Mouse (Mus musculus): ENCODE data around the gene Shisal1. TPM values are rescaled to one million over a fixed set of nuclear protein-coding genes. Genes with fewer than 3 reads are reported as not detected.

Gene Shisal1
- polyA plus RNA-seq, 1 experiment from 2014 or later, result 0.51 TPM

- H3K9me3 ChIP-seq (replicated peaks), result no peaks in the 10 kb centered on the region
- ATAC-seq (ENCODE audit: insufficient number of reproducible peaks, low FRiP score), result no peak
- H3K4me1 ChIP-seq (replicated peaks), result peaks cover 18% of the 10 kb centered on the region
- no peak overlapping the region for H3K27ac ChIP-seq (ENCODE audit: poor library complexity, severe bottlenecking)
- no peak overlapping the region for H3K9ac ChIP-seq
- H3K36me3 ChIP-seq, result no peaks in the 10 kb centered on the region
- H3K4me2 ChIP-seq, result no peak overlapping the region
- H3K27me3 ChIP-seq (replicated peaks), result peaks cover 41% of the 10 kb centered on the region
- 90% methylated on average over 5 of the region's 5 CpGs for WGBS
- H3K4me3 ChIP-seq, result no peak overlapping the region
Observed at GRCm38 (mm10) chr15:84425733-84426132, 21.2 kb downstream of the Shisal1 start.

DNA sequence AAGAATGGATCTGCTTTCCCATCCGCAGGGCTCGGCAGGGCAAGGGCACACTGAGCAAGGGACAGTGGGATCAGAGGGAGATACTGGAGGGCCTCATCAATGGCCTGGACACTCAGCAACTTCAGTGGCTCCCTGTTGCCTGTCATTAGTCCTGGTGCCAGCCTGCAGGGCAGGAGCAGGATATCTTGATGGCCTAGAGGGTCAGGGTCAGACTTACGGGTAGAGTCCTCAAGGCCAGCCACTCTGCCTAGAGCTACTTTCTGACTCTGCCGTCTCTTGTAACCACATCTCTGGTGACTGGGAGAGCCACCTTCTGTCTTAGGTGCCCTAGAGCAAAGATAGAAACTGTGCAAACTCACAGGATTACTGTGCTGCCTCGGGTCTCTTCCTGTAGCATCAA lies 23.1 kb downstream of the Shisal1 start:
- Histone ChIP-seq H3K9ac (no peak overlapping the region), H3K9me3 (replicated peaks) (no peaks in the 10 kb centered on the region), H3K4me1 (replicated peaks) (peaks cover 12% of the 10 kb centered on the region), H3K27ac (ENCODE audit: poor library complexity, severe bottlenecking) (no peak overlapping the region), H3K36me3 (no peaks in the 10 kb centered on the region), H3K4me3 (no peak overlapping the region), H3K27me3 (replicated peaks) (peaks cover 58% of the 10 kb centered on the region), H3K4me2 (no peak overlapping the region)
- WGBS, result 56% methylated on average over 5 of the region's 5 CpGs
- ATAC-seq (ENCODE audit: insufficient number of reproducible peaks, low FRiP score), result no peak

DNA sequence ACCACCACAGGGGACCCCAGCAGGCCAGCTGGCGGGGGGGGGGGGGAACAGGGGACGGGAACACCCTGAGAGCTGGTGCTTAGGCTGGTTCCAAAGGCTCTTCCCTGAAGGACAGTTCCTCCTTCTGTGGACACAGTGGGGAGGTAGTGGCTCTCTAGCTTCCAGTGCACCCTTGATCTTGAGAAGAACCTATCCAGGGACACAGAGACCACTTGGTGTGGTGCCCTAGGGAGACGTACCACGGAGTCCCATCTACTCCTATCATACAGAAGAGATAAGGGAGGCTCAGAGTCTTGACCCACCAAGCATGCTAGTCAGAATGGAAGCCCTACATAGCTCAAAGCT lies 28.7 kb downstream of the Shisal1 start:
- H3K4me3 ChIP-seq, result no peak overlapping the region
- no peaks in the 10 kb centered on the region for H3K36me3 ChIP-seq
- ATAC-seq (ENCODE audit: insufficient number of reproducible peaks, low FRiP score), result no peak
- H3K27me3 ChIP-seq (replicated peaks), result peaks cover 54% of the 10 kb centered on the region
- no peak overlapping the region for H3K27ac ChIP-seq (ENCODE audit: poor library complexity, severe bottlenecking)
- H3K9me3 ChIP-seq (replicated peaks), result no peaks in the 10 kb centered on the region; the same call in 1 of the 2 replicates
- 27% methylated on average over 4 of the region's 4 CpGs for WGBS
- no peak overlapping the region for H3K4me2 ChIP-seq
- H3K9ac ChIP-seq, result no peak overlapping the region
- 0 out of 2 replicates have a peak, but pooled peaks cover 9% of the 10 kb centered on the region for H3K4me1 ChIP-seq (replicated peaks)

DNA sequence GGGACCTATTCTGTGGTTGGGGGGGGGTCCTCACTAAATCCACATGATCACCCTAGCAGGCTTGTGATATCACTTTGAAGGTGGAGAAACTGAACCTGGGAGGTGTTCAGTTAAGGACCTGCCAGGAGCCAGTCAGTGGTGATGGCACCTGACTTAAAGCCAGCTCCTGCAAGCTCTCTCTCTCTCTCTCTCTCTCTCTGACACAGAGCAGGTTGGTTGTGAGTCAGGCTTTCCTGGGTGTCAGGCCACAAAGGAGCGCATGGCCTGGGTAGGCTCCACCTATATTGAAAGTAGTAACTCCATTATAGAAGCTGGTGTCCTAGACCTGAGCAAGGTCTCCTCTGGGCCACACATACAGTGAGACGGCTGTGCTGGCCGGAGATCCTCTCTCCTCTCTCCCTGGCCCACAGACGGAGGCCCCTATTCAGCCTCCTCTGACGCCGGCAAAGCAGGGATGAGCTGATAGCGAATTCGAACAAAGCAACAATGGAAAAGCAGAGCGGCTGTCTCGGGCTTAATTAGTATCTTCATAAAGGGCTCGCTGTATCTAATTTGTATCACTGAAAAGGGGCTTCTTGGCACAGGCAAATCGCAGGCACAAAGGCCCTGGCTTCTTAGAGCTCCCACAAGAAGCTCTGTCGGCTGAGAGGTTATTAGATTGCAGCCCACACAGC lies 29.2 kb downstream of the Shisal1 start:
- 0 out of 2 replicates have a peak, but pooled peaks cover 10% of the 10 kb centered on the region for H3K4me1 ChIP-seq (replicated peaks)
- no peak for ATAC-seq (ENCODE audit: insufficient number of reproducible peaks, low FRiP score)
- H3K9ac ChIP-seq, result no peak overlapping the region
- H3K27ac ChIP-seq (ENCODE audit: poor library complexity, severe bottlenecking), result no peak overlapping the region
- H3K36me3 ChIP-seq, result no peaks in the 10 kb centered on the region
- H3K4me3 ChIP-seq, result no peak overlapping the region
- 32% methylated on average over 13 of the region's 13 CpGs for WGBS
- H3K27me3 ChIP-seq (replicated peaks), result peaks cover 58% of the 10 kb centered on the region
- H3K9me3 ChIP-seq (replicated peaks), result no peaks in the 10 kb centered on the region; the same call in 1 of the 2 replicates
- no peak overlapping the region for H3K4me2 ChIP-seq

DNA sequence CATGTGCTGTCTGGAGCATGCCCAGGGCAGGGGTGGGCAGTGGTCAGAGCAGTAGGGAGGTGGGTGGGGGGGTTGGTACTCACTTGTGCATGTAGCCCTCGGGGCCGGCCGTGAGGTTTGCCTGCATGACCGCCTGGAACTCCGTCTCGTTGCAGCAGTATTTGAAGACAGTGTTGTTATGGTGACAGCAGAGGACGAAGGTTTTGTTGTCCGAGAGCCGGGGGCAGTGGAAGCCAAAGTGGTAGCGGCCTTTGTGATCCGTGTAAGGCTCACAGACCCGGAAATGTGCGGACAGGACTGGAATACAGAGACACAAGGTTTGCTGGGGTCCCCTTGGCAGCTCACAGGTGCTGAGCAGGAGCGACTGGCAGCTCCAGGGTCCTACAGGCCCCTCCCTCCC lies 29.9 kb downstream of the Shisal1 start:
- 75% methylated on average over 14 of the region's 14 CpGs for WGBS
- H3K27me3 ChIP-seq (replicated peaks), result peaks cover 57% of the 10 kb centered on the region
- H3K4me2 ChIP-seq, result no peak overlapping the region
- no peak overlapping the region for H3K9ac ChIP-seq
- 0 out of 2 replicates have a peak, but pooled peaks cover 15% of the 10 kb centered on the region for H3K4me1 ChIP-seq (replicated peaks)
- no peaks in the 10 kb centered on the region; the same call in 1 of the 2 replicates for H3K9me3 ChIP-seq (replicated peaks)
- H3K27ac ChIP-seq (ENCODE audit: poor library complexity, severe bottlenecking), result no peak overlapping the region
- no peak overlapping the region for H3K4me3 ChIP-seq
- ATAC-seq (ENCODE audit: insufficient number of reproducible peaks, low FRiP score), result no peak
- H3K36me3 ChIP-seq, result no peaks in the 10 kb centered on the region

DNA sequence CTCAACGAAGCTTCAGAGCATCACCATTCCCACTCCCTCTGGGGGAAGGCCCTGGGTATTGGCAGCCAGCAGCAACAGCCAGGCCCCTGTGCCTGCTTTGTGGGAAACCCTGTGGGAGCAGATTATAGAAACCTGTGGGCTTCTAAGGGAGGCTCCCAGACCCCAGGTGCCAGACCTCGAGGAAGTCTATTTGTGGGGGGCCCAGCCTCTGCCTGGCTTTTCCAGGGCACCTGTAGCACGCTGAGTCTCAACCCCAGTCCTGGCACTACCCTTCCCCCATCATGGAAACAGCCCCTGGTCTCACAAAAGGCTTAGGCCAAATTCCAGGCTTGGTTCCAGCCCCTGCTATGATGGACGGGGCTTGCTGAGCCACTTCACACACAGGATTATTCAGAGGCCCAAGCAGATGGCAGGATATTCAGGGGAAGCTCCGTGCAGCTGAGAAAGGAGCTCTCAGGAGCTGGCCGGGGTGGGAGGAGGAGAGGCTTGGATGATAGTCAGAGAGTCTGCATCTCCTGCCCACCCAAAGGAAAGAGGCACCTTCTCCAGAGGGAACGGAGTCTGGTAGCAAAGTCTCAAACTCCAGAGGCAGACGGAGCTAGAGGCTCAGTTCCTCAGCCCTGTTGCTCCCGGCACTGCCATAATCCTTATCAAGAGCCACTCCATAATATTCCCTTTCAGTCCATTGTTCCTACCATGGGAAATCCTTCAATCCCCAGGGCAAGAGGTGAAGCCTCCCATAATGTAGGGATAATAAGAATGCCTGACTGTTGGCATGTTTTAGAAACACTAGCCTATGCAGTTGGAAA lies 32.7 kb downstream of the Shisal1 start:
- 32% methylated on average over 9 of the region's 9 CpGs for WGBS
- H3K4me2 ChIP-seq, result no peak overlapping the region
- H3K4me1 ChIP-seq (replicated peaks), result 0 out of 2 replicates have a peak, but pooled peaks cover 15% of the 10 kb centered on the region
- H3K4me3 ChIP-seq, result no peak overlapping the region
- no peaks in the 10 kb centered on the region; the same call in 1 of the 2 replicates for H3K9me3 ChIP-seq (replicated peaks)
- H3K27me3 ChIP-seq (replicated peaks), result peaks cover 46% of the 10 kb centered on the region
- no peak overlapping the region for H3K9ac ChIP-seq
- no peaks in the 10 kb centered on the region for H3K36me3 ChIP-seq
- no peak for ATAC-seq (ENCODE audit: insufficient number of reproducible peaks, low FRiP score)
- H3K27ac ChIP-seq (ENCODE audit: poor library complexity, severe bottlenecking), result no peak overlapping the region

- Histone ChIP-seq H3K4me1 (replicated peaks) (0 out of 2 replicates have a peak, but pooled peaks cover 15% of the 10 kb centered on the region), H3K9ac (no peak overlapping the region), H3K4me2 (no peak overlapping the region), H3K36me3 (no peaks in the 10 kb centered on the region), H3K4me3 (no peak overlapping the region), H3K27me3 (replicated peaks) (peaks cover 44% of the 10 kb centered on the region), H3K27ac (ENCODE audit: poor library complexity, severe bottlenecking) (no peak overlapping the region), H3K9me3 (replicated peaks) (no peaks in the 10 kb centered on the region; the same call in 1 of the 2 replicates)
- whole genome bisulfite sequencing, result 22% methylated on average over 6 of the region's 6 CpGs
- peak; percentile 64; the same call in 1 of the 2 replicates for ATAC-seq (ENCODE audit: insufficient number of reproducible peaks, low FRiP score)
Observed at GRCm38 (mm10) chr15:84412409-84412808, 34.5 kb downstream of the Shisal1 start.

DNA sequence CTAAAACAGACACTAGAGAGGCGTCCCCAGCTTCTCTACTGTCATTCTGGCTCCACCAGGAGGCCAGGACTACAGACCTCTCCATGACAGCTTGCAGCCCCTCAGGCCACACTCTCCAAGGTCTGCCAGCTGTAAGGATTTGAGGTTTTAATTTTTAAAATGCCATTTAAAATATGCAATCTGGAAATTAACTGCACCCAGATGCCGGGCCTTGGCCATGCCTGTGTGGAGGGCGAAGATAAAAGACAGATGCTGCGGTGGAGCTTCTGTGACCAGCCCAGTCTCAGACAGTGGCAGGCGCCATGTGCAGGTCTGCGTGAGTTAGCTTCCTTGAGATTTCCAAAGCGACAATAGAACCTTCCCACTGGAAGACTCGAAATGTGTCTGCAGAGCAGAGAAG lies 36.8 kb downstream of the Shisal1 start:
- 0 out of 2 replicates have a peak, but pooled peaks cover 15% of the 10 kb centered on the region for H3K4me1 ChIP-seq (replicated peaks)
- no peak overlapping the region for H3K27ac ChIP-seq (ENCODE audit: poor library complexity, severe bottlenecking)
- 65% methylated on average over 8 of the region's 8 CpGs for WGBS
- H3K36me3 ChIP-seq, result no peaks in the 10 kb centered on the region
- no peak overlapping the region for H3K4me2 ChIP-seq
- no peaks in the 10 kb centered on the region for H3K9me3 ChIP-seq (replicated peaks)
- H3K27me3 ChIP-seq (replicated peaks), result peaks cover 45% of the 10 kb centered on the region; the same call in 1 of the 2 replicates
- H3K4me3 ChIP-seq, result no peak overlapping the region
- H3K9ac ChIP-seq, result no peak overlapping the region
- no peak for ATAC-seq (ENCODE audit: insufficient number of reproducible peaks, low FRiP score)

DNA sequence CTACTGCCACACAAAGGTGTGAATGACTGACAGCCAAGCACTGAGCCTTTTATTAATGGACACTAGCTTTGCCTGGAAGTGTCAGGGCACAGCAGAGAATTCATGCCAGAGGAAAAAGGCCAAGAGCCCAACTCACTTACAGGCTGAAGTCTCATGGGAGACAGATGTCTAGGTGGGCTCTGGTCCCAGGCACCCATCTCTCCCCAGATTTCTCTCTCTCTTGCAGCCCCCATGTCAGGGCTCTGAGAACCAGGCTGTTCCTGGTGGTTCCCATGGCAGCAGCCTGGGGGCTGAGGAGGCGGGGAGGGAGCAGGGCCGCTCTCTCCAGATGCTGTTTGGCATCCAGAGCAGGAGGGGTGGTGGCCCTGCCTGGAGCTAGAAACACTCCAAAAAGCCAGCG lies 38.3 kb downstream of the Shisal1 start:
- Histone ChIP-seq H3K9ac (no peak overlapping the region), H3K4me3 (no peak overlapping the region), H3K4me2 (no peak overlapping the region), H3K4me1 (replicated peaks) (0 out of 2 replicates have a peak, but pooled peaks cover 8% of the 10 kb centered on the region), H3K27ac (ENCODE audit: poor library complexity, severe bottlenecking) (no peak overlapping the region), H3K9me3 (replicated peaks) (no peaks in the 10 kb centered on the region), H3K36me3 (no peaks in the 10 kb centered on the region), H3K27me3 (replicated peaks) (peaks cover 47% of the 10 kb centered on the region)
- no peak for ATAC-seq (ENCODE audit: insufficient number of reproducible peaks, low FRiP score)
- WGBS, result 56% methylated on average over 3 of the region's 3 CpGs

DNA sequence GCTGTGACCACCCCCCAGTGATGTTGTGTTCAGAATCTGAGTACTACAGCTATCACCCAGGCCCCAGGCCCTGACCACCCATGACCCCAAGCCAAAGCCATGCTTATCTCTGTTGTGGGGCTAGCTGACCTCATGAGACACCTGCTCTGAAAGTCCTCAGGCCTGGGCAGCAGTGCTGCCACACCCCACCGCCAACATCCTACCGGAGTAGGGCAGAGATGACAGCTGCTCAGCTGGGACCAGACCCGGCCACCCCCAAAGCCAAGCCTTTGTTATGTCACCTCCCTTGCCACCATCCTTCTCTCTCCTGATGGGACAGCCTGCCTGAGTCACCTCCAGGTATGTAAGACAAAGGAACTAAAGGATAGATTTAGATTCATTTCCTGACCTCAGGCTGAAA lies 41.1 kb downstream of the Shisal1 start:
- Histone ChIP-seq H3K4me3 (no peak overlapping the region), H3K27ac (ENCODE audit: poor library complexity, severe bottlenecking) (no peak overlapping the region), H3K36me3 (no peaks in the 10 kb centered on the region), H3K27me3 (replicated peaks) (peaks cover 57% of the 10 kb centered on the region), H3K9ac (no peak overlapping the region), H3K4me2 (no peak overlapping the region), H3K9me3 (replicated peaks) (no peaks in the 10 kb centered on the region), H3K4me1 (replicated peaks) (no peaks in the 10 kb centered on the region)
- 78% methylated on average over 3 of the region's 3 CpGs for WGBS
- ATAC-seq (ENCODE audit: insufficient number of reproducible peaks, low FRiP score), result no peak

DNA sequence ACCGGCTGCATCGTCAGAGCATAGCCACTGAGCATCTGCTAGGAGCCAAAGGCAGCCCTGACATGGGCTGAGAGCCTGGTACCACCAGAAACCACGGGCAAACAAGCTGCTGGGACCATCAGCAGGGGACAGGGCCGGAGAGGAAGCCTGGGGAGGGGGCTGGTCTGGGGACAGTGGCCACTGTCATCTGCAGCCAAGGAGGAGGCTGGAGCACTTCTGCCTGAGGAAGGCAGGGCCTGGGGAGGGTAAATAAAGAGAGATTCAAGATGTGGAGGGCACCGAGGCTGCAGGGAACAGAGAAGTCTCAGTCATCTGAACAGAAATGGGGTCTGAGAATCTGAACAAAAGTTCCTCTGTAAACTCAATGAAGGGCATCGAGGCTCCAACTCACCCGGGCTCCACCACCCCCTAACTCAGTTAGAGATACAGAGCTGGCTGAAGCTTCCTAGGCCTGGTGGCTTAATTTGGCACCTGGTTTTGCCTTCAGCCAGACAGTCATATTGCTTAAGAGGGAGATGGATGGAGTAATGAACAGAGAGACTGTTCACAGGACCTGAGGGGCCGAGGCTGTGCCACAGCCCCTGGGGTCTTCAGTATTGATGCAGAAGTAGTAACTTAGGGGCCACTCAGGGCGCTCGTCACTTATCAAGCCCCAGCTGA lies 43.3 kb downstream of the Shisal1 start:
- H3K4me3 ChIP-seq, result no peak overlapping the region
- no peak overlapping the region for H3K9ac ChIP-seq
- H3K9me3 ChIP-seq (replicated peaks), result no peaks in the 10 kb centered on the region
- H3K4me2 ChIP-seq, result no peak overlapping the region
- WGBS, result 64% methylated on average over 10 of the region's 10 CpGs
- H3K27me3 ChIP-seq (replicated peaks), result peaks cover 48% of the 10 kb centered on the region
- no peaks in the 10 kb centered on the region for H3K4me1 ChIP-seq (replicated peaks)
- H3K36me3 ChIP-seq, result no peaks in the 10 kb centered on the region
- H3K27ac ChIP-seq (ENCODE audit: poor library complexity, severe bottlenecking), result no peak overlapping the region
- ATAC-seq (ENCODE audit: insufficient number of reproducible peaks, low FRiP score), result no peak

Data from heart, embryonic 12.5 days (tissue).